Mouse (Mus musculus): ENCODE data around the gene Btbd35f26. TPM values are rescaled to one million over a fixed set of nuclear protein-coding genes. Genes with fewer than 3 reads are reported as not detected.
"Not testable (repeated sequence)": the region's sequence is repeated elsewhere in the genome, so short reads cannot be mapped to it uniquely, and the experiment has no call there.

The Btbd35f26 gene
- not detected in 2 replicates for polyA plus RNA-seq (2015; fragmentation: Nextera tagmentation; extraction: Ambion mirVana)

DNA sequence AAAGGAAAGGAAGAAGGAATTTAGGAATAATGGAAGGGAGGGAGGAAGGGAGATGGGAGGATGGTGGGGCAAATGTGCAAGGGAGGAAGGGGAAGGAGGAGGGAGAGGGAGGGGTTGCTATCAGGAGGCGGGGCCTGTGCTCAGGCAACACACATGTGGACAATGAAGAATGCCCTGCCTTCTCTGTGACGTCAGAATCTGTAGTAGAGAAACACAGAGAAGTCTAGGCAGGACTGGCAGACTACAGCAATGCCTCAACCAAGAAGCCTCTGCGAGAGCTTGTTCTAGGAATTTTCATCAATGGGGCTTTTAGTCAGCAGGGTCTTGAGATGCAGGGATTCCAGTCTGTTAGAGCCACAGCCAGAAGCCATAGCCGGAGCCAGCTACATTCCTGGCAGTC, at the start of gene Btbd35f26:
Gene Btbd35f26 (plus strand): TSS at position 301 of the 400 bp plus-strand sequence.
- not testable (repeated sequence) for H3K27me3 ChIP-seq (replicated peaks); H3K27ac ChIP-seq; H3K4me2 ChIP-seq; H3K36me3 ChIP-seq (replicated peaks); H3K9ac ChIP-seq; H3K9me3 ChIP-seq; ATAC-seq (replicated peaks); H3K4me1 ChIP-seq; H3K4me3 ChIP-seq
- WGBS, result no CpG with 5 or more reads among the region's 4 CpGs

GRCm38 (mm10) chrX:31341924-31342323, 5.7 kb downstream of the Btbd35f26 start:
- H3K4me3 ChIP-seq; H3K4me1 ChIP-seq; ATAC-seq (replicated peaks); H3K9me3 ChIP-seq; H3K9ac ChIP-seq; H3K27me3 ChIP-seq (replicated peaks); H3K27ac ChIP-seq; H3K36me3 ChIP-seq (replicated peaks); H3K4me2 ChIP-seq: not testable (repeated sequence)
- WGBS, result 90% methylated on average over 2 of the region's 4 CpGs

DNA sequence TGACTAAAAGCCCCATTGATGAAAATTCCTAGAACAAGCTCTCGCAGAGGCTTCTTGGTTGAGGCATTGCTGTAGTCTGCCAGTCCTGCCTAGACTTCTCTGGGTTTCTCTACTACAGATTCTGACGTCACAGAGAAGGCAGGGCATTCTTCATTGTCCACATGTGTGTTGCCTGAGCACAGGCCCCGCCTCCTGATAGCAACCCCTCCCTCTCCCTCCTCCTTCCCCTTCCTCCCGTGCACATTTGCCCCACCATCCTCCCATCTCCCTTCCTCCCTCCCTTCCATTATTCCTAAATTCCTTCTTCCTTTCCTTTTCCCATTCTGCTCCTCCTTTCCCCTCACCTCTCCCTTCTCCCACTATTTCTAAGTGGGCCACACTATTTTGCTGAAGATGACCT, 47.6 kb downstream of the Btbd35f26 start, which contains the start of gene Btbd35f19:
Gene Btbd35f19 (minus strand): TSS at position 101 of the 400 bp plus-strand sequence.
- no CpG with 5 or more reads among the region's 4 CpGs for WGBS
- ATAC-seq (replicated peaks), result not testable (repeated sequence)

More for the DNA sequence above, 47.6 kb downstream of the Btbd35f26 start, which contains the start of gene Btbd35f19:
- H3K9ac ChIP-seq; H3K4me1 ChIP-seq; H3K27me3 ChIP-seq (replicated peaks); H3K4me2 ChIP-seq; H3K4me3 ChIP-seq; H3K36me3 ChIP-seq (replicated peaks); H3K27ac ChIP-seq; H3K9me3 ChIP-seq: not testable (repeated sequence)

Other genes with a start within 250 kb of the Btbd35f26 start
- gene Btbd35f29, start 218.8 kb upstream of the Btbd35f26 start, polyA plus RNA-seq (2015; fragmentation: Nextera tagmentation; extraction: Ambion mirVana), result not detected in 2 replicates
- not detected in 2 replicates for gene Spin2f, start 82.6 kb upstream of the Btbd35f26 start, polyA plus RNA-seq (2015; fragmentation: Nextera tagmentation; extraction: Ambion mirVana)
- not detected in 2 replicates for gene Btbd35f19, start 47.5 kb downstream of the Btbd35f26 start, polyA plus RNA-seq (2015; fragmentation: Nextera tagmentation; extraction: Ambion mirVana)
- not detected in 2 replicates for gene Gm21883, start 237.8 kb downstream of the Btbd35f26 start, polyA plus RNA-seq (2015; fragmentation: Nextera tagmentation; extraction: Ambion mirVana)